Mouse (Mus musculus): ENCODE measurements around the gene Asb10.

DNA sequence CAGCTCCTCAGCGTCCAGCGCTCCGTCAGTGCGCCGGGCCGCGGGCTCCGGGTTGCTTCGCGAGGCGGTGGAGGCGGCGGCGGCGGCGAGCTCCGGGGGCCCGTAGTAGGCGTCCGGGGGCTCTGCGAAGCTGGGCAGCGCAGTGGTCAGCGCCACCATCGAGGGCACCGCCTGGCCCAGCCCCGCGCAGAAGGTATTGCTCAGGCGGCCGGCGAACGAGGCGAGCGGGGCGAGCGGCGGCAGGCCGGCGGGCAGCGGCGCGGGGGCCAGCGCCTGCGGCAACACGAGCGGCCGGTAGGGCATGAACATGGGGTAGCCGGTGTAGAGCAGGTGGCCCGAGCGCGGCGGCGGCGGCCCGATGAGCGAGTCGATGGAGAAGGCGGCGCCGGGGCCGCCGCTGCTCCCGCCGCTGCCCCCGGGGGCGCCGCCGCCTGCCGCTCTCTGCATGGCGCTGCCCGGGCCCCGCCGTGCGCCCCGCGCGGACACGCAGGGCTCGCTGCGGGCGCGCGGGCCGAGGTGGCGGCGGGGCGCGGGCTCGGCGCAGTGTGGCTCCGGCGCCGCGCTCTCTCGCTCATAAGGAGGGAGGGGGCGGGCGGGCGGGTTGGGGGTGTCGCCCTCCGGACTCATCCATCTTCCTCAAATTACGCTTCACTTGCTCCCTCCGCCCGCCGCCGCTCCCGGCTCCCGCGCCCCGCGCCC is 14.4 kb downstream of the Asb10 start:
- TF ChIP-seq CTCF (IDR thresholded peaks at IDR 0.05; ENCODE audit: low read depth, low read length) (no peak), GATA1 (IDR thresholded peaks at IDR 0.05; ENCODE audit: borderline replicate concordance, low read length) (no peak), TAL1 (conservative IDR thresholded peaks at IDR 0.05; ENCODE audit: low read depth, low read length) (no peak)
